Mouse (Mus musculus) stomach, embryonic 16.5 days (tissue): ENCODE results near the gene Ostf1. TPM values are rescaled to one million over a fixed set of nuclear protein-coding genes. Genes with fewer than 3 reads are reported as not detected.
A peak's percentile ranks its signal among the peaks of the same experiment; 100 is the strongest.

Experiments
- ATAC-seq: fragments of 200-750 bp; cut with Nextera tagmentation; 2 replicates; pipeline ENCODE4 v1.8.0; 2017; ENCODE audit warnings: moderate number of reproducible peaks, moderate TSS enrichment; ENCODE audit not compliant: insufficient read depth, low FRiP score
- H3K27ac ChIP-seq: fragments of 300-500 bp; sonication (generic); 2 replicates; pipeline ENCODE4 v1.5.1; 2014; ENCODE audit warnings: low read length
- H3K27me3 ChIP-seq: fragments of 300-500 bp; sonication (generic); 2 replicates; pipeline ENCODE4 v1.6.1; 2014; ENCODE audit warnings: low read length, control low read depth, mixed read lengths; ENCODE audit not compliant: control insufficient read depth, insufficient read depth
- H3K36me3 ChIP-seq: fragments of 300-500 bp; sonication (generic); 2 replicates; pipeline ENCODE4 v1.6.1; 2014; ENCODE audit warnings: low read length; ENCODE audit not compliant: control insufficient read depth, insufficient read depth
- H3K4me1 ChIP-seq: fragments of 300-500 bp; sonication (generic); 2 replicates; pipeline ENCODE4 v1.6.1; 2014; ENCODE audit warnings: low read length, control low read depth, mixed read lengths; ENCODE audit not compliant: control insufficient read depth, insufficient read depth
- H3K4me2 ChIP-seq: fragments of 300-500 bp; sonication (generic); 2 replicates; pipeline ENCODE4 v1.6.1; 2014; ENCODE audit warnings: low read depth, low read length, mixed read lengths
- H3K4me3 ChIP-seq: fragments of 300-500 bp; sonication (generic); replicated peaks from 2 replicates; pipeline ENCODE4 v1.5.1; 2014; ENCODE audit warnings: mild to moderate bottlenecking, low read length
- H3K9ac ChIP-seq: fragments of 300-500 bp; sonication (generic); 2 replicates; pipeline ENCODE4 v1.6.1; 2014; ENCODE audit warnings: low read length
- H3K9me3 ChIP-seq: fragments of 300-500 bp; sonication (generic); replicated peaks from 2 replicates; pipeline ENCODE4 v1.6.1; 2016; ENCODE audit warnings: low read length, control low read depth; ENCODE audit not compliant: control insufficient read depth
- WGBS: fragments of 180-500 bp; shearing (Covaris S2); extraction: QIAGEN DNeasy Blood & Tissue Kit; methylation state at CpG from one replicate; pipeline ENCODE4 v1.1.7; 2014; 5-methylcytosine and 5-hydroxymethylcytosine counted together
- polyA plus RNA-seq: library from polyadenylated mRNA; unstranded; fragments of >200 nt; fragmentation: Nextera tagmentation; extraction: Ambion mirVana; gene quantifications from 2 replicates; pipeline ENCODE4 v1.2.1, GENCODE M21; 2015

Gene Ostf1
- 115 and 119 TPM in 2 replicates for polyA plus RNA-seq

DNA sequence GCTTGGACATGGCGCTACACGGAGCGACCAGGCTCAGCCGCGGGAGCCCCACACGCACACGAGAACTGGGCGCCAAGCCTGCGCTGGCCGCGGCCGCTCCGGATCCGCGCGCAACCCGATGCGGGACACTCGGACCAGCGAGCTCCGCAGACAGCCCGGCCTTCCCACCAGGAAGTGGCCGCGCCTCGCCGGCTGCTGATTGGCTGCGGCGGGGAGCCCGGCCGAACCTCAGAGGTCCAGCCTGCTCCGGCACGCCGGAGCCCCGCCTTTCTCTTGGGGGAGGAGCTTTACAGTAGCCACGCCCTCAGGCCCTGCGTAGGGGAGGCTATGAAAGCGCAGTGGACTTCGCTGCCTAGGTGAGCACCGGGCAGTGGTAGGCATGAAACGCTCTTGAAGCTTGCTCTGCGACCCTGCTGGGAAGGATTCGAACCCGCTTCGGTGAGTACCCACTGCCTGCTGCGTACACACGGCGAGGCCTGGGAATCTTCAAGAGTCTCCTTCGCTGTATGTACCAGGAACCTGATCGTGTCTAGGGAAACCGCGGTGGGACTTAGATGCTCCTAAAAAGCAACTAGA, at the start of gene Ostf1, which contains the start of gene Nmrk1:
Gene Ostf1 (minus strand): TSS at position 180 of the 576 bp plus-strand sequence.
Gene Nmrk1 (plus strand): TSS at position 307 of the 576 bp plus-strand sequence.
- Histone ChIP-seq H3K4me3 (peak within 1 kb of the TSS; percentile 91), H3K4me1 (peaks cover 16% of the 10 kb centered on the region; the same call in 1 of the 2 replicates), H3K27me3 (no peaks in the 10 kb centered on the region), H3K9me3 (no peaks in the 10 kb centered on the region), H3K36me3 (no peaks in the 10 kb centered on the region), H3K27ac (peak within 1 kb of the TSS; percentile 95), H3K9ac (peak within 1 kb of the TSS; percentile 85), H3K4me2 (peak within 1 kb of the TSS; percentile 53)
- ATAC-seq, result peak; percentile 98
- under 1% methylated on average over 51 of the region's 51 CpGs for WGBS

DNA sequence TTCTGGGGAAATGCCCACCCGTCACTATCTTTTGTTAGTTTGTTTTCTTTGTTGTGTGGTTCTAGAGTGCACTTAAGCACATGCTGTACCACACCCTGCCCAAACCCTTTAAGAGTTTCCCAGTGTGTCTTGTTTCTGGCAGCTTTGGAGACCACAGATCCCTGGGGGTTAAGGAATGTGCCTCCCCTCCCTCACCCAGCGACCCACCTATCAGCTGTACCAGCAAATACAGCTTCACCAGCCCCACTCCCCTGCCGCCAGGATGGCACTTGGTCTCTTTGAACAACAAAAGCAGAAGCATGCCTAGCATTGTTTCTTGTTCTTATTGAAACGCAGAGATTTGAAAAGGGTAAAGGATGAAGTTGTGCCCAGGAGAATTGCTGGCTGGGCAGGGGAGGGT, 41.5 kb upstream of the Ostf1 start:
- ATAC-seq, result no peak
- Histone ChIP-seq H3K4me1 (peaks cover 20% of the 10 kb centered on the region), H3K4me3 (no peak overlapping the region), H3K36me3 (no peaks in the 10 kb centered on the region), H3K4me2 (peak overlapping the region; percentile 22), H3K9ac (peak overlapping the region; percentile 20), H3K27ac (no peak overlapping the region), H3K27me3 (no peaks in the 10 kb centered on the region), H3K9me3 (no peaks in the 10 kb centered on the region)
- WGBS, result 49% methylated on average over 4 of the region's 4 CpGs

DNA sequence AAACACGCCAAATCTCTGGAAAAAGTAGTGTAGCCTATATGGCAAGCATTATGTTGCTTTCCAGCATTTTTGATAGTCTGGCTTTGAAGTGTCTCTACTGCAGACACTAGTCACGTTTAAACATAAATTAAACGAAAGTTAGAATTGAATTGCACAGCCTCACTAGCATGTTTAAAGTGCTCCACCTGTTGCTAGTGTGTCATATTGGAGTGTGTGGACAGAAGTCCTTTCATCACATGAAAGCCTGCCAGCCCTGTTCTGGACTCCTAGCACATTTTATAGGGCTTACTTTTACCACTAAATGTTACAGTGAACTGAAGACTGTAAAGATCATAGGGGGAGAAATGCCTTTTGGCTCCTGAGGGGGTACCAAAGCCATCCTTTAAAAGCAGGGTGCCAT, 40.9 kb upstream of the Ostf1 start:
- H3K36me3 ChIP-seq, result no peaks in the 10 kb centered on the region
- H3K4me3 ChIP-seq, result peak overlapping the region; percentile 82

DNA sequence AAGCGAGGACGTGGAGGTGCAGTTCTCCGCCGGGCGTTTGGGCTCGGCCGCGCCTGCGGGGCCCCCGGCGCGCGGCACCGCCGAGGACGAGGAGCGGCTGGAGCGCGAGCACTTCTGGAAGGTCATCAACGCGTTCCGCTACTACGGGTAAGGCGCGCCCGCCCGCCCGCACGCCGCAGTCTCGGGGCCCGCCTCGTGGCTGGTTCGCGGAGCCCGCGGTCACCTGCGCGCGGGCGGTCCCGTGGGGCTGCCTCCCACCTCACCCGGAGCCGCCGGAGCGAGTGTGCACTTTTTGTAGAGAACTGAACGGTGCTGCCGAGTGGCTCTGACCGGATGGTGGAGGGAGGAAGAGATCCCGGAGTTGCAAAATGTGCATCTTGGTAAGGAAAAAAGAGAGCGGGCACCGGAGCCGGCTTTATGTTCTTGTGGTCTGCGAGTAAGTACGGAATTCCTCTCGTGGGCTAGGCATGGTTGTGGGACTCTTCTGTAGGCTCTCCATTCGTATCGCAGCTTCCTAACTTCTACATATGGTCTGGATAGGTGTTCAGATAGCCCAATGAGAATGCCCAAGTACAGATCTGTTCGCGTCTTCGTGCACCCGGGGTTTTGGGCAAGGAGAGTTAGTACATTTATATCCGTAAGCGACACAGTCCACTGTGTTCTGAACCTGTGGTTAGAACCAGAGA, 39.6 kb upstream of the Ostf1 start:
- peak overlapping the region; percentile 82 for H3K4me3 ChIP-seq
- peak overlapping the region; percentile 88 for H3K9ac ChIP-seq
- peak overlapping the region; percentile 85 for H3K27ac ChIP-seq
- peaks cover 20% of the 10 kb centered on the region for H3K4me1 ChIP-seq
- WGBS, result under 1% methylated on average over 60 of the region's 64 CpGs
- H3K36me3 ChIP-seq, result no peaks in the 10 kb centered on the region
- H3K4me2 ChIP-seq, result peak overlapping the region; percentile 66
- H3K27me3 ChIP-seq, result no peaks in the 10 kb centered on the region
- H3K9me3 ChIP-seq, result no peaks in the 10 kb centered on the region
- peak; percentile 71 for ATAC-seq

More for the DNA sequence above, 40.9 kb upstream of the Ostf1 start:
- H3K27me3 ChIP-seq, result no peaks in the 10 kb centered on the region
- peak overlapping the region; percentile 66 for H3K4me2 ChIP-seq
- H3K9ac ChIP-seq, result peak overlapping the region; percentile 17; the same call in 1 of the 2 replicates
- WGBS, result 49% methylated on average over 3 of the region's 3 CpGs
- H3K27ac ChIP-seq, result no peak overlapping the region
- ATAC-seq, result no peak
- H3K4me1 ChIP-seq, result peaks cover 20% of the 10 kb centered on the region
- H3K9me3 ChIP-seq, result no peaks in the 10 kb centered on the region

DNA sequence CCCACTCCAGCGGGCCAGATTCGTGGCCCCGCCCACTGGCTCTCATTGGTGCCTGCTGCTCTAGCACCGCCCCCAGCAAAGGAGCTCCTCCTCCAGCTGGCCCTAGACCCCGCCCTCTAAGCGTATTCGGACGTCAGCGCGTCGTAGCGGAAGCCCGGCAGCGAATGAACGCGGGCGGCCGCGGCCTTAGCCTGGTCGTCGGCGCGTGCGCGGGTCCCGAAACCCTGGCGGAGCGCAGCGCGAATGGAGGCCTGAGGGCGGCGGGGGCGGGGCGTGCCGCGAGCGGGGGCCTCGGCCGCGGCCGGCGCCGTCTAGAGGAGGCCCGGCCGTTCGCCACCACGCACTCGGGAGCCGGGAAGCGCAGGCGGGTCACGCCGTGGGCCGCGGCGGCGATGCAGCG, 39.0 kb upstream of the Ostf1 start, which contains the start of gene Carnmt1:
Gene Carnmt1 (plus strand): TSS at position 157 of the 400 bp plus-strand sequence.
- Histone ChIP-seq H3K4me2 (peak within 1 kb of the TSS; percentile 66), H3K27ac (peak within 1 kb of the TSS; percentile 85), H3K4me1 (peaks cover 18% of the 10 kb centered on the region), H3K27me3 (no peaks in the 10 kb centered on the region), H3K36me3 (no peaks in the 10 kb centered on the region), H3K9ac (peak within 1 kb of the TSS; percentile 88), H3K9me3 (no peaks in the 10 kb centered on the region), H3K4me3 (peak within 1 kb of the TSS; percentile 82)
- peak; percentile 99 for ATAC-seq
- under 1% methylated on average over 49 of the region's 58 CpGs for WGBS

DNA sequence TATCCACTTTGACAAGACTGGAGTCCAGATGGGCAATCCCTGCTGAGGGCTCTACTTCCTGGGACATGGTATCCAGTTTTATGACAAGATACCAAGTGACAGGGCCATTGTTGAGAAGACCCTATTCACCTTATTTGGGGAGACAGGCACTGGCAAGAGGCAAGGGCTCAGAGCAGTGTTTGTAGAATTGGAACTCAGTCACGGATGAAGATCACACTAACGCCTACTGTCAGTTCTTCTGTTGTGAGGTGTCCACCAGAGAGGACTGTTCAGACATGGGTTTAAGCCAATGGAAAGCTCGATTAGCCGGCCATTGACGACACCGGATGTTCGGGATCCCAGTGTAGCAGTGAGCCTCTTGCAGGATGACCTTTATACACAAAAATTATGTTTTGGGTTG, 37.9 kb upstream of the Ostf1 start:
- WGBS, result 96% methylated on average over 7 of the region's 7 CpGs
- Histone ChIP-seq H3K4me1 (peaks cover 18% of the 10 kb centered on the region), H3K9me3 (no peaks in the 10 kb centered on the region), H3K9ac (no peak overlapping the region), H3K4me2 (no peak overlapping the region), H3K36me3 (no peaks in the 10 kb centered on the region), H3K27me3 (no peaks in the 10 kb centered on the region), H3K4me3 (no peak overlapping the region), H3K27ac (peak overlapping the region; percentile 30; the same call in 1 of the 2 replicates)
- ATAC-seq, result no peak

DNA sequence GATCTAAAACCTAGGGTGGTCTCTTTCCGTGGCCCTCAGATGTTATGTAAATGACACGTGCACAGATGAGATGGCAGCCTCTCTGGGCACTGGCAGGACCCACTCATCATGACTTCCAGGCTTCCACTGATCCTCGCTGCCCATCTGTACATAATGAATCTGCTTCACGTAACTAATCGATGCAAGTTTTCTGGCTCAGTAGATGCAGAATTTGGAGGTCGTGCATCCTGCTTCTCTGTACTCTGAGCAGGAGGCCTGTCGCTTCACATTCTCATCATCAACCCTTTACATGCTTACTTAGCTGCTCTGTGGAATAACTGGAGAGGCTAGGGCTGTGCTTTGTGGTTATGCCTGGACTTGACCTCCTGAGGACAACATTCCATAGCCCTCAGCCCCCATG, 35.3 kb upstream of the Ostf1 start:
- WGBS, result 88% methylated on average over 7 of the region's 7 CpGs
- Histone ChIP-seq H3K4me1 (peaks cover 2% of the 10 kb centered on the region; the same call in 1 of the 2 replicates), H3K9me3 (no peaks in the 10 kb centered on the region), H3K36me3 (no peaks in the 10 kb centered on the region), H3K27ac (no peak overlapping the region), H3K9ac (no peak overlapping the region), H3K27me3 (no peaks in the 10 kb centered on the region), H3K4me2 (no peak overlapping the region), H3K4me3 (no peak overlapping the region)
- no peak for ATAC-seq

DNA sequence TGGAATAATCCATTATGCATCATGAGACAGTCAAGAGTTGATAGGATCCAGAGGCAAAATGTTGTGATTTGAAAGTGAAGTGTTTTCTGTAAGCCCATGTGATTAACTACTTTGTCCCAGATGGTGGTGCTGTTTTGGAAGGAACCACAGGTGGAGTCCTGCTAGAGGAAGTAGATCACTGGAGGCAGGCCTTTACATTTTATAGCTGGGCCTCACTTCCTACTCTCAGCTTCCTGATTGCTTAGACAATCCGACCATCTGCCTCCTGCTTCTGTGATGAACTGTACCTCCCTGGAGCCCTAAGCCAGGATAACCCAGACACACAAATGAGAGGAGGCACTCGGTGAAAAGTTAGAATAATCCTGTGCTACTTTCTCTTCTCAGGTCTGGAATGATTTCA, 32.3 kb upstream of the Ostf1 start:
- H3K9me3 ChIP-seq, result no peaks in the 10 kb centered on the region
- H3K4me3 ChIP-seq, result no peak overlapping the region
- ATAC-seq, result no peak
- no peak overlapping the region for H3K27ac ChIP-seq
- H3K4me2 ChIP-seq, result no peak overlapping the region
- H3K4me1 ChIP-seq, result no peaks in the 10 kb centered on the region
- WGBS, result 57% methylated on average over 2 of the region's 2 CpGs
- no peaks in the 10 kb centered on the region for H3K36me3 ChIP-seq
- no peaks in the 10 kb centered on the region for H3K27me3 ChIP-seq
- no peak overlapping the region for H3K9ac ChIP-seq

DNA sequence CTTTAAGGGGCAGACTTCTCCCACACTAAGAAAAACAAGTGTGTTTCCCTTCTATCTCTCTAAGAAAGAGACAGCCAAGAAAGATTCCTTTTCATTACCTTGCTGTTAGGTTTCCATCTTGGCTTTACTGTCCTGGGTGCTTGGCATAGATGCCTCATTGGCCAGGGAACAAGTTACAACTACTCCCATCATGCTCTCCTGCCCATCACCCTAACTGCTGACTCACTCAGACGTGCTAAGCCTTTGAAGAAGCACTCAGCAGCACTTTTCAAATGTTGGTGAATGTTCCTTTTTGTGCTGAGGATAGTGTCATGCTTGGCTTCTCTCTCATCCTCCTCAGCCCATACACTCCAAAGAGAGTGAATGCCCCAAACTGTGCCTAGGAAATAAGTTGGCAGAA, 30.1 kb upstream of the Ostf1 start:
- Histone ChIP-seq H3K27me3 (no peaks in the 10 kb centered on the region), H3K9ac (no peak overlapping the region), H3K4me3 (no peak overlapping the region), H3K27ac (no peak overlapping the region), H3K36me3 (no peaks in the 10 kb centered on the region), H3K4me1 (no peaks in the 10 kb centered on the region), H3K4me2 (no peak overlapping the region), H3K9me3 (no peaks in the 10 kb centered on the region)
- 22% methylated on average over 1 of the region's 1 CpGs for WGBS
- no peak for ATAC-seq
